Mouse (Mus musculus) midbrain, embryonic 16.5 days (tissue): ENCODE data around the gene Col4a3. TPM values are rescaled to one million over a fixed set of nuclear protein-coding genes. Genes with fewer than 3 reads are reported as not detected.

Experiments used
- ATAC-seq: fragments of 200-750 bp; cut with Nextera tagmentation; 2 replicates; pipeline ENCODE4 v1.8.0; 2017; ENCODE audit warnings: moderate TSS enrichment
- H3K27ac ChIP-seq: fragments of 300-500 bp; sonication (generic); 2 replicates; pipeline ENCODE4 v1.5.1; 2014; ENCODE audit warnings: mild to moderate bottlenecking, low read length, mixed read lengths
- H3K27me3 ChIP-seq: fragments of 300-500 bp; sonication (generic); 2 replicates; pipeline ENCODE4 v1.6.1; 2014; ENCODE audit warnings: low read depth, low read length, mixed read lengths; ENCODE audit not compliant: control insufficient read depth, insufficient read depth
- H3K36me3 ChIP-seq: fragments of 300-500 bp; sonication (generic); 2 replicates; pipeline ENCODE4 v1.6.1; 2014; ENCODE audit warnings: mild to moderate bottlenecking, low read length, moderate library complexity, mixed read lengths; ENCODE audit not compliant: control insufficient read depth, insufficient read depth
- H3K4me1 ChIP-seq: fragments of 300-500 bp; sonication (generic); 2 replicates; pipeline ENCODE4 v1.6.1; 2014; ENCODE audit warnings: mild to moderate bottlenecking, low read length, mixed read lengths; ENCODE audit not compliant: control insufficient read depth, insufficient read depth
- H3K4me2 ChIP-seq: fragments of 300-500 bp; sonication (generic); 2 replicates; pipeline ENCODE4 v1.6.1; 2014; ENCODE audit warnings: mild to moderate bottlenecking, low read length, mixed read lengths
- H3K4me3 ChIP-seq: fragments of 300-500 bp; sonication (generic); 2 replicates; pipeline ENCODE4 v1.5.1; 2014; ENCODE audit warnings: low read depth, mild to moderate bottlenecking, low read length, moderate library complexity, mixed read lengths
- H3K9ac ChIP-seq: fragments of 300-500 bp; sonication (generic); 2 replicates; pipeline ENCODE4 v1.6.1; 2014; ENCODE audit warnings: low read depth, low read length, mixed read lengths
- H3K9me3 ChIP-seq: fragments of 300-500 bp; sonication (generic); replicated peaks from 2 replicates; pipeline ENCODE4 v1.6.1; 2014; ENCODE audit warnings: mild to moderate bottlenecking, low read length, mixed read lengths; ENCODE audit not compliant: control insufficient read depth, poor library complexity, severe bottlenecking
- WGBS: fragments of 180-500 bp; shearing (Covaris S2); extraction: QIAGEN DNeasy Blood & Tissue Kit; methylation state at CpG from one replicate; pipeline ENCODE4 v1.1.7; 2014; 5-methylcytosine and 5-hydroxymethylcytosine counted together
- polyA plus RNA-seq: library from polyadenylated mRNA; unstranded; fragments of >200 nt; fragmentation: Nextera tagmentation; extraction: Ambion mirVana; gene quantifications from 2 replicates; pipeline ENCODE4 v1.2.1, GENCODE M21; 2015

Gene Col4a3
- polyA plus RNA-seq, 1 experiment from 2014 or later, result 0.25 TPM

GRCm38 (mm10) chr1:82733357-82733756 lies 146.6 kb downstream of the Col4a3 start:
- H3K27me3 ChIP-seq, result no peaks in the 10 kb centered on the region
- no peak overlapping the region for H3K9ac ChIP-seq
- H3K4me3 ChIP-seq, result no peak overlapping the region
- H3K36me3 ChIP-seq, result peaks cover 32% of the 10 kb centered on the region
- no peak overlapping the region for H3K27ac ChIP-seq
- no peaks in the 10 kb centered on the region for H3K9me3 ChIP-seq
- WGBS, result 97% methylated on average over 1 of the region's 1 CpGs
- H3K4me2 ChIP-seq, result no peak overlapping the region
- H3K4me1 ChIP-seq, result no peaks in the 10 kb centered on the region
- no peak for ATAC-seq

GRCm38 (mm10) chr1:82738066-82738465 lies 151.3 kb downstream of the Col4a3 start:
- H3K36me3 ChIP-seq, result peaks cover 13% of the 10 kb centered on the region
- H3K9me3 ChIP-seq, result no peaks in the 10 kb centered on the region
- H3K9ac ChIP-seq, result no peak overlapping the region
- no peaks in the 10 kb centered on the region for H3K4me1 ChIP-seq
- H3K4me3 ChIP-seq, result no peak overlapping the region
- no peak overlapping the region for H3K4me2 ChIP-seq
- WGBS, result 88% methylated on average over 1 of the region's 1 CpGs
- no peak for ATAC-seq
- no peak overlapping the region for H3K27ac ChIP-seq
- no peaks in the 10 kb centered on the region for H3K27me3 ChIP-seq

GRCm38 (mm10) chr1:82741539-82741938 lies 154.8 kb downstream of the Col4a3 start:
- Histone ChIP-seq H3K4me2 (no peak overlapping the region), H3K9ac (no peak overlapping the region), H3K36me3 (peaks cover 5% of the 10 kb centered on the region; the same call in 1 of the 2 replicates), H3K27ac (no peak overlapping the region), H3K4me3 (no peak overlapping the region), H3K9me3 (no peaks in the 10 kb centered on the region), H3K27me3 (no peaks in the 10 kb centered on the region), H3K4me1 (no peaks in the 10 kb centered on the region)
- no peak for ATAC-seq
- WGBS, result 92% methylated on average over 7 of the region's 7 CpGs

GRCm38 (mm10) chr1:82743962-82744361 lies 157.2 kb downstream of the Col4a3 start:
- no peak overlapping the region for H3K4me2 ChIP-seq
- no peak overlapping the region for H3K9ac ChIP-seq
- 97% methylated on average over 3 of the region's 3 CpGs for WGBS
- no peaks in the 10 kb centered on the region for H3K27me3 ChIP-seq
- no peaks in the 10 kb centered on the region for H3K4me1 ChIP-seq
- no peak overlapping the region for H3K27ac ChIP-seq
- H3K9me3 ChIP-seq, result no peaks in the 10 kb centered on the region
- peaks cover 4% of the 10 kb centered on the region; the same call in 1 of the 2 replicates for H3K36me3 ChIP-seq
- no peak overlapping the region for H3K4me3 ChIP-seq
- ATAC-seq, result no peak

- no peak for ATAC-seq
- WGBS, result 89% methylated on average over 4 of the region's 4 CpGs
Observed at GRCm38 (mm10) chr1:82746408-82746807, 159.7 kb downstream of the Col4a3 start.

GRCm38 (mm10) chr1:82747714-82748452 lies 161.2 kb downstream of the Col4a3 start:
- no peak overlapping the region for H3K27ac ChIP-seq
- H3K9me3 ChIP-seq, result no peaks in the 10 kb centered on the region
- no peaks in the 10 kb centered on the region for H3K4me1 ChIP-seq
- WGBS, result 88% methylated on average over 2 of the region's 2 CpGs
- H3K4me3 ChIP-seq, result no peak overlapping the region
- no peak for ATAC-seq
- no peaks in the 10 kb centered on the region for H3K27me3 ChIP-seq
- no peak overlapping the region for H3K4me2 ChIP-seq
- H3K36me3 ChIP-seq, result peaks cover 14% of the 10 kb centered on the region
- no peak overlapping the region for H3K9ac ChIP-seq

More at GRCm38 (mm10) chr1:82746408-82746807, 159.7 kb downstream of the Col4a3 start:
- Histone ChIP-seq H3K4me3 (no peak overlapping the region), H3K9me3 (no peaks in the 10 kb centered on the region), H3K27me3 (no peaks in the 10 kb centered on the region), H3K36me3 (peaks cover 9% of the 10 kb centered on the region), H3K27ac (no peak overlapping the region), H3K4me1 (no peaks in the 10 kb centered on the region), H3K9ac (no peak overlapping the region), H3K4me2 (no peak overlapping the region)

GRCm38 (mm10) chr1:82759520-82759919 lies 172.8 kb downstream of the Col4a3 start:
- Histone ChIP-seq H3K4me3 (no peak overlapping the region), H3K27ac (no peak overlapping the region), H3K4me2 (no peak overlapping the region), H3K9me3 (no peaks in the 10 kb centered on the region), H3K36me3 (peaks cover 7% of the 10 kb centered on the region), H3K27me3 (no peaks in the 10 kb centered on the region), H3K4me1 (no peaks in the 10 kb centered on the region), H3K9ac (no peak overlapping the region)
- 90% methylated on average over 1 of the region's 1 CpGs for WGBS
- no peak for ATAC-seq

GRCm38 (mm10) chr1:82761454-82762169 lies 174.9 kb downstream of the Col4a3 start:
- Histone ChIP-seq H3K4me3 (no peak overlapping the region), H3K4me2 (no peak overlapping the region), H3K27me3 (no peaks in the 10 kb centered on the region), H3K27ac (no peak overlapping the region), H3K9ac (no peak overlapping the region), H3K9me3 (no peaks in the 10 kb centered on the region), H3K4me1 (no peaks in the 10 kb centered on the region), H3K36me3 (peaks cover 2% of the 10 kb centered on the region)
- ATAC-seq, result no peak
- WGBS, result 95% methylated on average over 8 of the region's 8 CpGs

GRCm38 (mm10) chr1:82762274-82762673 lies 175.6 kb downstream of the Col4a3 start:
- Histone ChIP-seq H3K4me3 (no peak overlapping the region), H3K4me2 (no peak overlapping the region), H3K9ac (no peak overlapping the region), H3K36me3 (peaks cover 2% of the 10 kb centered on the region), H3K27ac (no peak overlapping the region), H3K9me3 (no peaks in the 10 kb centered on the region), H3K27me3 (no peaks in the 10 kb centered on the region), H3K4me1 (no peaks in the 10 kb centered on the region)
- no peak for ATAC-seq
- 91% methylated on average over 1 of the region's 1 CpGs for WGBS
